Mouse (Mus musculus) ES-E14 (cell line): Measurements from ENCODE around the gene Coro1c. TPM values are rescaled to one million over a fixed set of nuclear protein-coding genes. Genes with fewer than 3 reads are reported as not detected.

Experiments
- DNase-seq: peaks from one replicate; pipeline ENCODE4 v3.0.0-alpha.2; 2013; ENCODE audit warnings: low read depth, low spot score
- H3K27ac ChIP-seq: 2 replicates; pipeline ENCODE4 v1.5.1; 2012; ENCODE audit warnings: low read depth, mild to moderate bottlenecking, low read length, moderate library complexity, mixed read lengths; ENCODE audit not compliant: poor library complexity, insufficient read depth, severe bottlenecking
- H3K36me3 ChIP-seq: 2 replicates; pipeline ENCODE4 v1.6.1; 2012; ENCODE audit warnings: mild to moderate bottlenecking, low read length, moderate library complexity, mixed read lengths; ENCODE audit not compliant: control insufficient read depth, poor library complexity, insufficient read depth, severe bottlenecking
- H3K4me1 ChIP-seq, 2 experiments: fragments of 150-350 bp in 1 of 2; sonication (generic) in 1 of 2; 2 replicates each; pipeline ENCODE4 v1.6.1; 2012; ENCODE audit warnings: low read length in 2 of 2, mild to moderate bottlenecking in 1 of 2, mixed read lengths in 1 of 2; ENCODE audit not compliant: control insufficient read depth in 2 of 2, insufficient read depth in 2 of 2, poor library complexity in 1 of 2
- H3K4me3 ChIP-seq, 2 experiments: fragments of 150-350 bp in 1 of 2; sonication (generic) in 1 of 2; 2 replicates each; pipeline ENCODE4 v1.5.1; 2012; ENCODE audit warnings: low read length in 2 of 2, low read depth in 1 of 2, mild to moderate bottlenecking in 1 of 2, mixed read lengths in 1 of 2; ENCODE audit not compliant: insufficient read depth in 1 of 2, poor library complexity in 1 of 2, severe bottlenecking in 1 of 2
- H3K9ac ChIP-seq: 2 replicates; pipeline ENCODE4 v1.6.1; 2012; ENCODE audit warnings: low read depth, mild to moderate bottlenecking, low read length, mixed read lengths; ENCODE audit not compliant: poor library complexity, insufficient read depth, severe bottlenecking
- H3K9me3 ChIP-seq: fragments of 150-350 bp; sonication (generic); 2 replicates; pipeline ENCODE4 v1.6.1; 2012; ENCODE audit warnings: low read depth, mild to moderate bottlenecking, low read length; ENCODE audit not compliant: control insufficient read depth, insufficient read depth
- CHD2 ChIP-seq: IDR thresholded peaks from 2 replicates; pipeline ENCODE4 v1.6.1; 2014; ENCODE audit warnings: mild to moderate bottlenecking, low read depth, low read length, inconsistent platforms
- HCFC1 ChIP-seq: IDR thresholded peaks from 2 replicates; pipeline ENCODE4 v1.6.1; 2012; ENCODE audit warnings: low read length, inconsistent platforms, borderline replicate concordance; ENCODE audit not compliant: insufficient read depth
- MAFK ChIP-seq: IDR thresholded peaks from 2 replicates; pipeline ENCODE4 v1.6.1; 2014; ENCODE audit warnings: mild to moderate bottlenecking, low read depth, low read length, inconsistent platforms; ENCODE audit not compliant: insufficient read depth
- ZC3H11A ChIP-seq: IDR thresholded peaks from 2 replicates; pipeline ENCODE4 v1.6.1; 2012; ENCODE audit warnings: low read depth, mild to moderate bottlenecking, inconsistent platforms, low read length, borderline replicate concordance
- ZNF384 ChIP-seq: IDR thresholded peaks from 2 replicates; pipeline ENCODE4 v1.6.1; 2012; ENCODE audit warnings: low read depth, low read length, inconsistent platforms
- in situ Hi-C, 2 experiments: fragments of 600-800 bp; cut with MboI; formaldehyde crosslinking; loops; one replicate each; pipeline ENCODE4 v1.15.1; 2025; ENCODE audit warnings: low sequenced_read_pairs in 2 of 2, inconsistent platforms in 1 of 2; ENCODE audit not compliant: unreplicated experiment in 2 of 2
- total RNA-seq: library from RNA; depleted of rRNA; stranded (reverse); fragments of 300-350 nt; gene quantifications from 2 replicates; pipeline ENCODE4 v1.2.3, GENCODE M21; 2012

The Coro1c gene
- total RNA-seq, 1 experiment, result 150 TPM

GRCm38 (mm10) chr5:113924608-113925007 lies 16.1 kb upstream of the Coro1c start:
- in situ Hi-C loops, result no loop called here
- H3K4me1 ChIP-seq, result peaks cover 0 to 10% of the 10 kb centered on the region in 2 experiments; a peak in 1 of 4 replicates
- H3K9me3 ChIP-seq, result no peaks in the 10 kb centered on the region
- no peak overlapping the region for H3K27ac ChIP-seq
- no peak overlapping the region for H3K4me3 ChIP-seq
- no peak for TF ChIP-seq CHD2
- TF ChIP-seq MAFK, result no peak
- no peak for TF ChIP-seq HCFC1
- TF ChIP-seq ZC3H11A, result no peak
- TF ChIP-seq ZNF384, result no peak
- H3K9ac ChIP-seq, result no peak overlapping the region
- H3K36me3 ChIP-seq, result no peaks in the 10 kb centered on the region
- DNase-seq, result no peak

GRCm38 (mm10) chr5:113921310-113922166 lies 13.0 kb upstream of the Coro1c start:
- no peak overlapping the region for H3K27ac ChIP-seq
- H3K4me3 ChIP-seq, result no peak overlapping the region
- H3K36me3 ChIP-seq, result no peaks in the 10 kb centered on the region
- no peaks in the 10 kb centered on the region for H3K9me3 ChIP-seq
- in situ Hi-C loops, result no loop called here
- no peak for DNase-seq
- TF ChIP-seq HCFC1 (no peak), ZC3H11A (no peak), CHD2 (no peak), ZNF384 (no peak), MAFK (no peak)
- peaks cover 0 to 15% of the 10 kb centered on the region in 2 experiments; a peak in 1 of 4 replicates for H3K4me1 ChIP-seq
- H3K9ac ChIP-seq, result no peak overlapping the region

- Histone ChIP-seq H3K36me3 (no peaks in the 10 kb centered on the region), H3K9ac (no peak overlapping the region), H3K4me1 (peaks cover 0 to 10% of the 10 kb centered on the region in 2 experiments; a peak in 1 of 4 replicates), H3K4me3 (no peak overlapping the region), H3K27ac (no peak overlapping the region), H3K9me3 (no peaks in the 10 kb centered on the region)
- no peak for DNase-seq
- in situ Hi-C loops, result no loop called here
- TF ChIP-seq HCFC1 (no peak), CHD2 (no peak), ZNF384 (no peak), ZC3H11A (no peak), MAFK (no peak)
Measured at GRCm38 (mm10) chr5:113919060-113919459, 10.5 kb upstream of the Coro1c start.

- H3K36me3 ChIP-seq, result no peaks in the 10 kb centered on the region
- no peak overlapping the region; the same call in 1 of the 2 replicates for H3K27ac ChIP-seq
- peaks cover 0 to 10% of the 10 kb centered on the region in 2 experiments; a peak in 1 of 4 replicates for H3K4me1 ChIP-seq
- no peak for DNase-seq
- in situ Hi-C loops, result no loop called here
- H3K4me3 ChIP-seq, result no peak overlapping the region
- no peaks in the 10 kb centered on the region for H3K9me3 ChIP-seq
- no peak overlapping the region for H3K9ac ChIP-seq
- TF ChIP-seq HCFC1 (no peak), ZC3H11A (no peak), CHD2 (no peak), ZNF384 (no peak), MAFK (no peak)
Measured at GRCm38 (mm10) chr5:113918654-113919053, 10.1 kb upstream of the Coro1c start.
